Mouse (Mus musculus) testis, adult 2 months (tissue): Measurements from ENCODE around the gene Gm9945. TPM values are rescaled to one million over a fixed set of nuclear protein-coding genes. Genes with fewer than 3 reads are reported as not detected.

ENCODE experiments used
- H3K27ac ChIP-seq: fragments of 200-500 bp; 2 replicates; pipeline ENCODE4 v1.5.1; 2012; ENCODE audit warnings: low read depth, low read length; ENCODE audit not compliant: control insufficient read depth, insufficient read depth
- H3K27me3 ChIP-seq: fragments of 200-500 bp; 2 replicates; pipeline ENCODE4 v1.6.1; 2012; ENCODE audit warnings: mild to moderate bottlenecking, low read length, moderate library complexity; ENCODE audit not compliant: control insufficient read depth, insufficient read depth
- H3K36me3 ChIP-seq: fragments of 200-500 bp; 2 replicates; pipeline ENCODE4 v1.6.1; 2012; ENCODE audit warnings: mild to moderate bottlenecking, low read length; ENCODE audit not compliant: control insufficient read depth, insufficient read depth
- H3K4me1 ChIP-seq: fragments of 200-500 bp; 2 replicates; pipeline ENCODE4 v1.6.1; 2012; ENCODE audit warnings: low read length; ENCODE audit not compliant: control insufficient read depth, insufficient read depth
- H3K4me3 ChIP-seq: fragments of 200-500 bp; 2 replicates; pipeline ENCODE4 v1.5.1; 2012; ENCODE audit warnings: low read depth, mild to moderate bottlenecking, low read length, moderate library complexity, mixed read lengths; ENCODE audit not compliant: control insufficient read depth
- CTCF ChIP-seq: fragments of 200-500 bp; IDR thresholded peaks from 2 replicates; pipeline ENCODE4 v1.5.1; 2012; ENCODE audit warnings: low read depth, mild to moderate bottlenecking, inconsistent platforms, low read length, moderate library complexity; ENCODE audit not compliant: control insufficient read depth, insufficient read depth, insufficient replicate concordance
- POLR2A ChIP-seq: fragments of 200-500 bp; IDR thresholded peaks from 2 replicates; pipeline ENCODE4 v1.6.1; 2012; ENCODE audit warnings: low read depth, mild to moderate bottlenecking, inconsistent platforms, low read length, moderate library complexity; ENCODE audit not compliant: control insufficient read depth
- polyA plus RNA-seq: library from polyadenylated mRNA; depleted of rRNA; stranded (reverse); fragments of >200 nt; gene quantifications from 2 replicates; pipeline ENCODE4 v1.2.3, GENCODE M21; 2012

The Gm9945 gene
- polyA plus RNA-seq, 1 experiment: not detected

DNA sequence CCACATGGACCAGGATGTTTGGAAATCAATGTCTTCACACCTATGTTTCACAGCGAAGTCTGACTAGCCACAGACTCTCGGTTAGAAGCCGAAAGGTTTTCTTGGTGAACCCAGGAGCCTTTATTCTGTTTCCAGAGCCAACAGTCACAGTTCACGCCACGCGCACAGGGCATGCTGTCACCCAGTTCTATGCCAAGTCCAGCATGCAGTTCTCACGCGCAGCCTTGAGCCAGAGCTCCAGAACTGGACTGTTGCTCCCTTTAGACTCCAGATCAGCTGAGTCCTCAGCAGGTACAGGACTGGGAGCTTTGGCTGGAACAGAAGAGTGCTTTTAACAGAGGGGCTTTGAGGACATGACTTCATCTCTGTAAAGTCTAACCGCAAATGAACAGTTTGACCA lies 27.6 kb upstream of the Gm9945 start:
- H3K27ac ChIP-seq: no peak overlapping the region
- no peak overlapping the region for H3K4me3 ChIP-seq
- peaks cover 4% of the 10 kb centered on the region; the same call in 1 of the 2 replicates for H3K4me1 ChIP-seq
- H3K27me3 ChIP-seq: no peaks in the 10 kb centered on the region; the same call in 1 of the 2 replicates
- no peaks in the 10 kb centered on the region for H3K36me3 ChIP-seq
- TF ChIP-seq CTCF (no peak), POLR2A (no peak)

GRCm38 (mm10) chr11:53453031-53453430 lies 26.9 kb upstream of the Gm9945 start:
- TF ChIP-seq CTCF (no peak), POLR2A (no peak)
- H3K4me3 ChIP-seq: no peak overlapping the region
- H3K27me3 ChIP-seq: no peaks in the 10 kb centered on the region; the same call in 1 of the 2 replicates
- peaks cover 4% of the 10 kb centered on the region; the same call in 1 of the 2 replicates for H3K4me1 ChIP-seq
- H3K36me3 ChIP-seq: no peaks in the 10 kb centered on the region
- H3K27ac ChIP-seq: no peak overlapping the region

DNA sequence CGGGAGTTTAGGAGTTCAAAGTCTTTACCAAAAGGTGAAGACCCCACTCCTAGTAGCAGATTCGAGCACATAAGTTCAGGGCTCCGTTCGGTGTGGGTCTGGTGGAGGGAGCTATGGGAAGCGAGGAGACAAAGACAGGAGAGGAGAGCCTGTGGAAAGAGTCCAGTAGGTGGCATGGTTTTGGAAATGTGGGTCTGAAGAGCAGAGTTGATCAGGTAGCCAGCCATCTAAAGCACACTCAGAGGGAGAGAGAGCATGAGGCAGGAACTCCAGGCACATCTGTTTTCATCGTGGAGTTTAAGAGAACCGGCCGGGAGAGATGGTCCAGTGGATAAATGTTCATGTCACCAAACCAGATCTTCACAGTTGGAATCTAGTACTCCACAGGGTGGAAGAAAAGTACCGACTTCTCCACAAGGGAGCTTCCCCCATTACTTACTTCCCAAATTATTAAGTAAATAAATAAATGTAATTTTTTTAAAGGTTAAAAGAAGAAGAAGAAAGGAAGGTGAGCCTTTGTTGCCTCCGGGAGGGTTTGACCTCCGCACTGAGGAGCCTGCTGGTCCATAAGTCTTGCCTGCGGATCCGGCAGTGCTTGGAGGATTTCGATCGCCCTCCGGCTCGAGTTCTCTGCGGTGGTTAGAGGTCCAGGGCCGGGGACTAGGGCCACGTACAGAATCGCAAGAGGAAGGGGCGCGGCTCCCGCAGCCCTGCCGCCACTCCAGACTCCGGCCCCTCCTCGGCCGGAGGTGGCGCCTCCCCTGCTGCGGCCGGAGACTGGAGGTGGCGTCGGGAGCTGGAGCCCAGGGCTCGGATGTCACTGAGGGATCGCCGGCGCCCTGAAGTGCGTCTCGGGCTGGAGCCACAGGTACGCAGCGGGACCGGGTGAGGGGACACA lies 23.2 kb upstream of the Gm9945 start, which contains the start of the genes Gm10447 and Shroom1:
Gm10447 (minus strand) TSS at position 637 of the 898 bp plus-strand sequence.
Shroom1 (plus strand) TSS at position 732 of the 898 bp plus-strand sequence.
- no peaks in the 10 kb centered on the region for H3K36me3 ChIP-seq
- TF ChIP-seq CTCF (no peak), POLR2A (no peak)
- H3K27ac ChIP-seq: no peak within 1 kb of the TSS
- H3K27me3 ChIP-seq: no peaks in the 10 kb centered on the region; the same call in 1 of the 2 replicates
- peaks cover 4% of the 10 kb centered on the region; the same call in 1 of the 2 replicates for H3K4me1 ChIP-seq
- peak within 1 kb of the TSS; percentile 43 for H3K4me3 ChIP-seq

DNA sequence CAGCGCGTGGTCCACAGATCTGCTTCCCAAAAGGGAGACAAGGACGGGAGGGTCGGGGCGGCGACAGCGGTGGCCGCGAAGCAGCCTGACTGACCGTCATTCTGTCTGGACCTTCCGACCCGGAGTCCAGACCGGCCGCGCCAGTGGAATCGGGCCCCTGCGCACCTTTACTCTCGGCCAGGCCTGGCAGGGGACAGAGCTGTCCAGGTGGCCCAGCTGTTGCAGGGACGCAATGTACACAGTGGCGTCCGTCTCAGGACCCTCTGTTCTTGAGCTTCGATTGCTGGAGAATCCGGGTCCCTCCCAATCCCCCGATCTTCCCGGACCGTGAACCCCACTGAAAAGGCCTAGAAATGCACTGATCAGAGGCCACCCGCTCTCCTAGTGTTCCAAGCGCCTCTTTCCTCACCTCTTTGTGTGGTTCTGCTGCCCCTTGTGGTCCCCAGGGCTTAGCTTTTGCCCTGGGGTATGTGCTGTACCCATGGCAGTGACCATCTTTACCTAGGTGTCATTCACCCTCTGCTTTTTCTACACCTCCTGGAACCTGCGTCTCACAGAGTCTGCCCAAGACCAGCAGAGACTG lies 22.5 kb upstream of the Gm9945 start:
- H3K36me3 ChIP-seq: no peaks in the 10 kb centered on the region
- H3K27ac ChIP-seq: no peak overlapping the region
- no peaks in the 10 kb centered on the region; the same call in 1 of the 2 replicates for H3K27me3 ChIP-seq

DNA sequence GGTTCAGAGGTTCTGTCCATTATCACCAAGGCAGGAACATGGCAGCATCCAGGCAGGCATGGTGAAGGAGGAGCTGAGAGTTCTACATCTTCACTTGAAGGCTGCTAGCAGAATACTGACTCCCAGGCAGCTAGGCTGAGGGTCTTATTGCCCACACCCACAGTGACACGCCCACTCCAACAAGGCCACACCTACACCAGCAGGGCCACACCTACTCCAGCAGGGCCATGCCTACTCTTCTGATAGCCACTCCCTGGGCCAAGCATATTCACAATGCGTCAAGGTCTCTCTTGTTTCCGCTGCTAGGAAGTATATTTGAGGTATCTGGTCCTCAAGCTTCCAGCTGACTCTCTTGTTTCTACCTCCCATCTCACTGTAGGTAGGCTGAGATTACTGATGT lies 21.0 kb upstream of the Gm9945 start:
- peaks cover 2% of the 10 kb centered on the region; the same call in 1 of the 2 replicates for H3K27me3 ChIP-seq

More for the DNA sequence above, 22.5 kb upstream of the Gm9945 start:
- Histone ChIP-seq H3K4me3 (peak overlapping the region; percentile 43), H3K4me1 (peaks cover 4% of the 10 kb centered on the region; the same call in 1 of the 2 replicates)
- no peak for TF ChIP-seq POLR2A
- no peak for TF ChIP-seq CTCF

DNA sequence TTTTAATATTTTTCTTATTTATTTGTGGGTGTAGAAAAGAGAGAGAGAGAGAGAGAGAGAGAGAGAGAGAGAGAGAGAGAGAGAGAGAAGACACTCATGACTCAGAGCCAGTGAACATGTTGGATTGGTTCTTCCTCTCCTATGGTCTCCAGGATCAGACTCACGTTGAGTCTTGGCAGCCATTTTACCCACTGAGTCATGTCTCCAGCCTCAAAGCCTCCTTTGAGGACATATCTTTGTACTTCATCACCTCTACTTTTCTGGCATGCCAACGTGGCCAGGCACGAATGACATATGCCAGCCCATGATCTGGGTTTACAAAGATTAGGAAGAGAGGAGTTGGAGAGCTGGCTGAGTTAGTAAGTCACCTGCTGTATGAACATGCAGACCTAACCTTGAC lies 19.8 kb upstream of the Gm9945 start:
- Histone ChIP-seq H3K27ac (no peak overlapping the region), H3K36me3 (no peaks in the 10 kb centered on the region), H3K27me3 (peaks cover 2% of the 10 kb centered on the region; the same call in 1 of the 2 replicates), H3K4me3 (no peak overlapping the region), H3K4me1 (peaks cover 18% of the 10 kb centered on the region)
- TF ChIP-seq POLR2A (no peak), CTCF (no peak)

More for the DNA sequence above, 21.0 kb upstream of the Gm9945 start:
- H3K36me3 ChIP-seq: no peaks in the 10 kb centered on the region
- TF ChIP-seq POLR2A (no peak), CTCF (no peak)
- H3K4me3 ChIP-seq: no peak overlapping the region
- peaks cover 18% of the 10 kb centered on the region for H3K4me1 ChIP-seq
- no peak overlapping the region for H3K27ac ChIP-seq

DNA sequence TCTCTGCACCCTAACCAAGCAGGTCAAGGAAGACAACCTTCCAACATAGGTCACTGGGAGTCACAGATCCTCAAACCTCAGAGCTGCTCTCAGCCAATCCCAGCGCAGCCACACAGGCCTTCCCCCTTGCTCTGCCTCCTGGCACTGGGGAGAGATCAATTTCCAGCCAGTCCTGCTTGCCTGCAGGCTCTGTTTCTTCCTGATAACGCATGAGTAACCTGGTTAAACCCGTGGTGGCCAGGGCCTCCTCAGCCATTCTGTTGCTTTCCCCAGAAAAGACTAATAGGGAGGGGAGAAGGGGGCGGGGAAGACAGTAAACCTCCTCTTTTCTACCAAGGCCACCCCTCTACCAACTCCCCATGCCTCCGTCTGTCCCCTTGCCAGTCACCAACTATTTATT lies 18.2 kb upstream of the Gm9945 start:
- no peak overlapping the region for H3K4me3 ChIP-seq
- peaks cover 2% of the 10 kb centered on the region; the same call in 1 of the 2 replicates for H3K27me3 ChIP-seq
- TF ChIP-seq CTCF (no peak), POLR2A (no peak)
- peaks cover 20% of the 10 kb centered on the region for H3K4me1 ChIP-seq
- H3K36me3 ChIP-seq: no peaks in the 10 kb centered on the region
- no peak overlapping the region for H3K27ac ChIP-seq
